Mouse (Mus musculus) brain, embryonic 14.5 days (tissue): Measurements from ENCODE around the gene Itpkc. TPM values are rescaled to one million over a fixed set of nuclear protein-coding genes. Genes with fewer than 3 reads are reported as not detected.

Experiments used
- DNase-seq: peaks from one replicate; pipeline ENCODE4 v3.0.0-alpha.2; 2011; ENCODE audit warnings: low read depth
- CTCF ChIP-seq: fragments of 200-500 bp; IDR thresholded peaks from 2 replicates; pipeline ENCODE4 v1.5.1; 2012; ENCODE audit warnings: inconsistent platforms, mild to moderate bottlenecking, moderate library complexity, borderline replicate concordance; ENCODE audit not compliant: insufficient read depth, insufficient read length; ENCODE audit errors: extremely low read depth
- POLR2A ChIP-seq: fragments of 200-500 bp; IDR thresholded peaks from 2 replicates; pipeline ENCODE4 v1.6.1; 2012; ENCODE audit warnings: mild to moderate bottlenecking, inconsistent platforms, borderline replicate concordance; ENCODE audit not compliant: poor library complexity, insufficient read depth, insufficient read length, severe bottlenecking; ENCODE audit errors: extremely low read depth
- polyA plus RNA-seq: library from polyadenylated mRNA; depleted of rRNA; stranded (reverse); fragments of >200 nt; gene quantifications from 2 replicates; pipeline ENCODE4 v1.2.3, GENCODE M21; 2012

The Itpkc gene
- polyA plus RNA-seq, 1 experiment, result 15.9 TPM

- TF ChIP-seq CTCF, result no peak
- no peak for TF ChIP-seq POLR2A
- no peak for DNase-seq
These were observed 42.5 kb downstream of the Itpkc start for GRCm38 (mm10) chr7:27185986-27186385.

DNA sequence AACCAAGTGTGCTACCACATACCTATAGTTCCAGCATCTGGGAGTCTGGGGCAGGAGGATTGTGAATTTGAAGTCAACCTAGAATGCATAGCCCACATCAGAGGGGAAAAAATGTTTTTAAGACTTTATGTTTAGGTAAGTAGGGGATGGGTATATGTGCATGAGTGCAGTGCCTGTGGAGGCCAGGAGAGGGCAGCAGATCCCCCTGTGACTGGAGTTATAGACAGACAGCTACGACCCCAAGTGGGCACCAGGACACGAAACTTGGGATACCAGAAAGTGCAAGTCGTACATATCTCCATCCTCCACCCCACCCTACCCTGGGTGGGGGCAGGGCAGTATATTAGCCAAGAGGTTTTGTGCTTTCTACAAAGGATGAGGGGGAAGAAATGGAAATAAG is 43.5 kb downstream of the Itpkc start:
- TF ChIP-seq POLR2A (no peak), CTCF (peak; percentile 73)
- DNase-seq, result peak; percentile 40

GRCm38 (mm10) chr7:27182498-27182897 is 46.0 kb downstream of the Itpkc start:
- DNase-seq, result peak; percentile 42
- TF ChIP-seq CTCF, result no peak
- TF ChIP-seq POLR2A, result no peak

DNA sequence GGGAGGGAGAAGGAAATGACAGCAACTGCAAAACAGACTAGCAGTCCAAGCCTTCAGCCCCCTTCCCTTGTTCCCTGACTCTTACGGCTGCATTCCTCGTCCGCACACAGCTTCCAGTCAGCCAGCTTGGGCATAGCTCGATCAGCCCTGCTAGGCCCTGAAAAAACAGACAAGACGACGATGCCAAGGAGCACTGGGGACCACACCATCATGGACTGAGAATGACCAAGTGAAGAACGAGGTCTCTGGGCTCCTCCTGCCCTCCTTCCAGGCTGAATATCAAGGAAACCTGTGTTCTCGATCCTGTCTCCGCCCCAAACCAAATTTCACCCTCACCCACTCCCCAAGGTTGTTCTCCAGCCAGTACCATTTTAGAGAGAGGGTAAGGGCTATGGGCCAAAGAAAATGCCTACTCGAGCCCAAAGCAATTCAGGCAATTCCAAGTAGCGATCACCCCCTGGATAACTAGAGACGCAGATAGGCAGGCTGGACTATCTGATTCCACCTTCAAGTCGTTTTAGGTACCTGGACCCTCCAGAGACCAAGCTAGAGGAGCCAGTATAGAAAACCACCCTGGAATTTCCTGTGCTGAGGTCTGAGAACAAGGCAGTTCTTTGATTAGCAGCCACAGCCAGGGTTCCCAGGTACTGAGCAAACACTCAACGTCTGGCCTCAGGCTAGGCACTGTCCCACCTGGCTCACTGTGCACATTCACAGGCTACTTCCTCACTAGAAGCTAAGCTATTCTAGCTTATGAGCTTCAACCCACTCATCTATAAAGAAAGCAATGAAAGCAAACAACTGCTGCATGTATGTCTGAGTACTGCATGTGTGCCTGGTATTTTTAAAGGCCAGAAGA is 47.4 kb downstream of the Itpkc start, which contains the start of the genes Gm21983 and Mia:
Gene Gm21983, minus strand, starts transcription at position 250 of the 859 bp plus-strand sequence.
Gene Mia, minus strand, starts transcription at position 321 of the 859 bp plus-strand sequence.
- no peak for TF ChIP-seq CTCF
- TF ChIP-seq POLR2A, result no peak

GRCm38 (mm10) chr7:27180036-27180435 is 48.4 kb downstream of the Itpkc start:
- TF ChIP-seq CTCF (no peak), POLR2A (no peak)
- peak; percentile 55 for DNase-seq

More for the DNA sequence above, 47.4 kb downstream of the Itpkc start, which contains the start of the genes Gm21983 and Mia:
- no peak for DNase-seq

GRCm38 (mm10) chr7:27179217-27179918 is 49.1 kb downstream of the Itpkc start:
- no peak for TF ChIP-seq CTCF
- no peak for TF ChIP-seq POLR2A
- no peak for DNase-seq

GRCm38 (mm10) chr7:27178324-27179216 is 49.9 kb downstream of the Itpkc start, which contains the start of gene Rab4b:
Gene Rab4b, minus strand, starts transcription at chr7:27178896.
- TF ChIP-seq CTCF (peak; percentile 69; the same call in 1 of the 2 replicates), POLR2A (peak; percentile 60)
- DNase-seq, result peak; percentile 100

- TF ChIP-seq POLR2A, result no peak
- TF ChIP-seq CTCF, result no peak
- no peak for DNase-seq
These were observed 50.5 kb downstream of the Itpkc start for GRCm38 (mm10) chr7:27177942-27178323.

- TF ChIP-seq POLR2A, result no peak
- no peak for TF ChIP-seq CTCF
- no peak for DNase-seq
These were observed 53.6 kb downstream of the Itpkc start for GRCm38 (mm10) chr7:27174896-27175295.

DNA sequence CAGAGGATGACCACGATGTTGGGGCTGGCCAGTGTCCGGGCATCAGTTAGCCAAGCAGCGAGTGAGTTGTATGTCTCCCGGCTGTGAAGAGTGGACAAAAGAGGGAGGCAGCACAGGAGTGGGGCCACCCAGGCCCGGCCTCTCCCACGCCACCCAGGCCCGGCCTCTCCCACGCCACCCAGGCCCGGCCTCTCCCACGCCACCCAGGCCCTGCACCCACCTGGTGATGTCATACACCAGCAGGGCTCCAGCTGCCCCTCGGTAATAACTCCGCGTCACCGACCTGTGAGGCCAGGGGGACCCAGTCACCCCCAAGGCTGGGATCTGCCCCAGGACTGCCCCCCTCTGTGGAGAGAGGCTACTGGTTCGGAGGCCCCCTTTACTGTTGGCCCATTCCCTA is 54.0 kb downstream of the Itpkc start:
- DNase-seq, result no peak
- TF ChIP-seq POLR2A, result no peak
- no peak for TF ChIP-seq CTCF
